Mouse (Mus musculus): ENCODE results near the gene Hipk4.

GRCm38 (mm10) chr7:27540935-27541334, 17.9 kb downstream of the Hipk4 start:
- TF ChIP-seq CTCF (conservative IDR thresholded peaks at IDR 0.05; ENCODE audit: insufficient read depth, insufficient read length, low read depth, low read length) (no peak), POLR2A (IDR thresholded peaks at IDR 0.05; ENCODE audit: low read depth, low read length) (no peak)
